Mouse (Mus musculus): ENCODE data around the gene Iffo1. TPM values are rescaled to one million over a fixed set of nuclear protein-coding genes. Genes with fewer than 3 reads are reported as not detected.

The Iffo1 gene
- total RNA-seq (2021), result 10 to 100 TPM; 63.0 to 69.1 TPM
- long read RNA-seq, transcript Iffo1-202 (9 exons, 2,840 nt), result major isoform, 13 of 63 reads
- long read RNA-seq, partial matches to known transcripts, result 9 of 63 reads
- long read RNA-seq, other reads (novel, unspliced or antisense), result 38 of 63 reads

DNA sequence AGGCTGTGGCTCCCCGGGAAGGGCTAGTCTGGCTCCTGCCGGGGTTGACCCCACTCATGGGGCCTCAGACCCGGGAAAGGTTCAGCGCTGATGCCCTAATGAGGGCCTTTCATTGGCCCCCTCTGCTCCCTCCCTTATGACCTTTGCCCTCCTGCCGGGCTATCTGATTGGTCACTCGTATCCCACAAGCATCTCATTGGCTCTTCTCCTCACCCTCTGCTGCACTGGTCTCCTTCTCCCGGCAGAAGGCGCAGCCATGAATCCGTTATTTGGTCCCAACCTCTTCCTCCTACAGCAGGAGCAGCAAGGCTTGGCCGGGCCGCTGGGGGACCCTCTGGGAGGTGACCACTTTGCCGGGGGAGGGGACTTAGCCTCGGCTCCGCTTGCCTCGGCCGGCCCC is at the start of gene Iffo1:
Gene Iffo1 (plus strand): TSS at position 241 of the 400 bp plus-strand sequence.
- DNase-seq (ENCODE audit: low spot score in 2 of 2), result peak; percentile 87 to 96

DNA sequence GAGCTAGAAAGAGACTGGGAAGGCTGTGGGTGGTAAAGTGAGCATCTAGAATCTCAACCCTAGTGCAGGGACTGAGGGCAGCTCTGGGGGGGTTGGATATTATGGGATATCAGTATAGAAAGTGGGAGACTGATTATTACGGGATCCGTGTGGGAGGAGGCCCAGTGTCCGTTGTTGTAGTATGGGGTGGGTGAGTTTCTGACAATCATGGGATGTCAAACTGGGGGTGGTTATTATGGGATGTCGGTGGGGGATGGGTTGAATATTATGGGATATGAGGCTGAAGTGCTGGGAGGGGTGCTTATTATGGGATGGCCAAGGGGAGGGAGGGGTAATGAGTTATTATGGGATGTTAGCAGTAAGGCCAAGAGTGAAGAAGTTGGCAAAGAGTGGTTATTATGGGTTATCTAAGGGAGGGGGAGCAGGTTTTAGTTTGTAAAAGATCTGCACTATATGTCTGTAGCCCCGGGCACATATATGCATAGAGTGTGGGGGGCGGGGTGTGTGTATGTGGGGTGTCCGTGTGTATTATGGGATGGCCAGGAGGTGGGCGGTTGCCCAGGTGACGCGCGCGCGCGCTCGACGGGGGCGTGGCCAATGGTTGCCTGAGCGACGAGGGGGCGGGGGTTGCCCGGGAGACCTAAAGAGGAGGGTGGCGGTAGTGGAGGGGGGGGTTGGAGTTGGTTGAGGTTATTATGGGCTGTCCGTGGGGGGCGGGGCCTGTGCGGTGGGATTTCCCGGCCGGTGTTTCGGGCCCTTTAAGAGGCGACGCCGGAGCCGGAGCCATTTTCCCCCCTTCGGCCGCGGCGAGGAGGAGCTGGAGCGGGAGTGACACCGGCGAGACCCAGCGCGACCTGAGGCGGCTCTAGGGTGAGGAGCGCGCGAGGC is 49.4 kb upstream of the Iffo1 start, which contains the start of gene Chd4:
Gene Chd4 (plus strand): TSS at position 591 of the 888 bp plus-strand sequence.
- peak; percentile 85 to 97 for DNase-seq (ENCODE audit: low spot score in 2 of 2)

DNA sequence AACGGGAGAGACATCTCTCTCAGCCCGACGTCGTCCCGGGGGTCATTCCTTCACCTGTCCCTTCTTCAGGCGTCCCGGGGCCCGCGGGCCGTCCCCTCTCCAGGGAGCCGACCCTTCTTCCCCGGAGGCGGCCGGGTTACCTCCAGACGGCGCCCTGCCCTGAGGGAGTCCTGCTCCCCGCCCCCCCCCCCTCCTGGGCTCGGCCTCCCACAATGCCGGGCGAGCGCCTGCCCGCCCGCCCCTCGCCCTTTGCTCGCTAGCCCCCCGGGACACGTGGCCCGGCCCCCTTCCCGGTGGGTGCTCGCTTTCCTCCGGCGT is 48.8 kb upstream of the Iffo1 start:
- no peak for DNase-seq (ENCODE audit: low spot score in 2 of 2)

DNA sequence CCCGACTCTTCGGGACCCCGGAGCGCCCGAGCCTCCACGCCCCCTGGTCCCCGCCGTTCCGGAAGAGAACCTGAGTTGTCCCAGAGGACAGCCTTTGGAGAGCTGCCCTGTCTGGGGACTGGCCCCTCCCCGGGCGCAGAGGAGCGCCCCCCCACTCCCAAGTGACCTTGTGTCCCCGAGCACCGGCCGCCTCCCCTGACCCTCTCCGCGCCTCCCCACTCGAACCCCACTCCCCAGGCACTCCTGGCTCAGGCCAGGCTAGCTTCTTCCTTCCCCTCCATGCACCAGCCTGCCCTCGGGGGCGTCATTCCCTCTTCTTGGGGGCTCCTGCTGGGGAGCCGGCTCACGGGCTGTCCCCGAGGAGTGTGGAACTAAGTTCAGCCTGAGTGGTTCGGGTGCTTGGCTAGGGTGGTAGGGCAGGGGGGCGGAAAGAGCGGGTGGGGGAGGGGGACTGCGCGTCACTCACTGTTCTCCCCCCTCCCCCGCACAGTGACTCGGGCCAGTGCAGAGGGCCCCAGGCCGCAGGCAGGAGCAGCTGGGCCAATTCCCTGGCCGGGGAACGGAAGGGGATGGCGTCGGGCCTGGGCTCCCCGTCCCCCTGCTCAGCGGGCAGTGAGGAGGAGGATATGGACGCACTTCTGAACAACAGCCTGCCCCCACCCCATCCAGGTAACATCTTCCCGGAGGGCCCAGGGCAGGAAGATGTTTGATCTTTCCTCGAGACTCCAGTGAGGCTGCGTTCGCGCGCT is 48.3 kb upstream of the Iffo1 start:
- peak in 1 of 2 experiments; percentile 45 for DNase-seq (ENCODE audit: low spot score in 2 of 2)

DNA sequence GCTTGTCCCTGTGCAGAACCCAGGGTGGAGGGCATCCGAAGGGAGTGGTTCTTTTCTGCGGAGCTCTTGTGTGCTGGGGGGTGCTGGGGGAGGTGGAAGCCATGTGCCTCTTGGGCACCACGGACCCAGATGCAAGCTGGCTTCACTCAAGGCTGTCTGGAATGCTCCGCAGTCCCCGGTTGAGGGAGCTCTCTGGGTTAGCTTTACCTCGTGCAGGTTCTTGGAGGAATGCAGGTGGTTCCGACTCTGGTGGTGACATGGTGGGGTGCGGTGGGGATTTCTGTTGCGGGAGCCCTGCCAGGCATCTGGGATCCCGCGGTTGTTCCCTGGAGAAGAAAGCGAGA is 47.7 kb upstream of the Iffo1 start:
- DNase-seq (ENCODE audit: low spot score in 2 of 2), result peak in 1 of 2 experiments; percentile 48

DNA sequence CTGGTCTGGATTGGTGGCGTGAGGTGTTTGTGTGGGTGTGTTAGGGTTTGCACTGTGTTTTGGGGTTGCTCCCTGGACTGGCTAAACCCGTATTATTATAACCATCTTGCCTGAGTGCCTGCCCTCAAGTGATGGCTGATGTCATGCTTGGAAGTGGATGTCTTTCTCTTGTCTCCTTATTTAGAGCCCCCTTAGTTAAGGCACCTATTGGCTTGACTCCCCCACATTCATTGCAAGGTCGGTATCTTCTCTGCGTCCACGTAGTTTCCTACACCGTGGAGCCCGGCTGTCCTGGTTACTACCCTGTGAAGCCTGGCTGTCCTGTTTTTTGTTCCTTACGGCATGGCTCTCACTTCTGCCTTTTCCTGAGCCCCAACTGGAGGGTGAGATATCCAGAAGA is 47.1 kb upstream of the Iffo1 start:
- DNase-seq (ENCODE audit: low spot score in 2 of 2), result no peak

DNA sequence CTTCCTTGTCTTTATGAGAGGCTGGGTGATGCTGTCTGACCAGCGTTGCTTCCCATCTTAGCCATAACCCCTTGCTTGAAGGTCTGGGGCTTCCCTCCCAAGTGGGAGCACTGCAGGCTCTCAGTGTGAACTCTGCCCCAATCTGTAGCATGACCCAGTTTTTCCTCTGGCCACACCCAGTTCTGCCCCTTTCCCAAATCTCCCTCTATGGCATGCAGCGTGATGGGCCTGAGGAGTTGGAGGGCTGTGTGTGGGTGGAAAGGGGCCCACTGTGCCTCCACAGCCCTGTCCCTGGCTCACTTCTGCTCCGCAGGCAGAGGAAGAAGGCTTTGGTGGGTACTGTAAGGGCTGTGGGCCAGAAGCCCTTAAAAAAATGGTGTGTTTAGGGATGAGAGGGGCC is 46.5 kb upstream of the Iffo1 start:
- no peak for DNase-seq (ENCODE audit: low spot score in 2 of 2)

DNA sequence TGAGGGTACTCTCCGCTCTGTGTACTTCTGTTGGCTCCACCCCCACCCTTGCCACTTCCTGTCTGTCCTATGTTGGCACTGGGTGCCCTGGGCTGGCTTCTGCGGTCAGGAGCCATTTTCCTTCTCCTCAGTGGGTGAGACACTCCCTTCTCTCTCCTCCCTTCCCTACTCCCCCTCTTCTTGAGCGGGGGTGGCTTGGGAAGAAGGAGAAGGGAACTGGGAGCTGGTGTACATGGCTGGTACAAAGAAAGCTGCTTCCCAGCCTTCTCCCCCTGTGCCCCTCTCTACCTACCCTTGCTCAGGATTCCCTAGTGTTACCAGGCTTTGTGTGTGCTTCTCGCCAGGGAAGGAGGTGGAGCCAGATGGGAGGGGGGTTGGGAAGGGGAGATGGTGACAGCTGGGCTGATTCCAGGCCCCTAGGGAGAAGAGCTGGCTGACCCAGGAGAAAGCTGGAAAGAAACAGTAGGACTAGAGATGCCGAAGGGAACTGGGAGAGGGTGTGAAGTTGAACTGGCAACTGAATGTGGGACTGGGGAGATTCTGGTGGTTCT is 45.5 kb upstream of the Iffo1 start:
- peak in 1 of 2 experiments; percentile 34 for DNase-seq (ENCODE audit: low spot score in 2 of 2)

DNA sequence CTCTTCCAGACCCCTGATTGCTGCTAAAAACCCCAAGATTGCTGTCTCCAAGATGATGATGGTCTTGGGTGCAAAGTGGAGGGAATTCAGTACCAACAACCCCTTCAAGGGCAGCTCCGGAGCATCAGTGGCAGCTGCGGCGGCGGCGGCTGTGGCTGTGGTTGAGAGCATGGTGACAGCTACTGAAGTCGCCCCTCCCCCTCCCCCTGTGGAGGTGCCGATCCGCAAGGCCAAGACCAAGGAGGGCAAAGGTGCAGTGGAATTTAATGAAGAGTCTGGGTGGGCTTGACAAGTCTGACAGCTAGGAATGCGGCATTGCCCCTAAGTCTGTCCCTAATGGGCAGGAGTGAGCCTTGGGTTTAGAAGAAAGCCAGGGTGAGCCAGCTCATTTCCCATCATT is 43.6 kb upstream of the Iffo1 start:
- no peak for DNase-seq (ENCODE audit: low spot score in 2 of 2)

DNA sequence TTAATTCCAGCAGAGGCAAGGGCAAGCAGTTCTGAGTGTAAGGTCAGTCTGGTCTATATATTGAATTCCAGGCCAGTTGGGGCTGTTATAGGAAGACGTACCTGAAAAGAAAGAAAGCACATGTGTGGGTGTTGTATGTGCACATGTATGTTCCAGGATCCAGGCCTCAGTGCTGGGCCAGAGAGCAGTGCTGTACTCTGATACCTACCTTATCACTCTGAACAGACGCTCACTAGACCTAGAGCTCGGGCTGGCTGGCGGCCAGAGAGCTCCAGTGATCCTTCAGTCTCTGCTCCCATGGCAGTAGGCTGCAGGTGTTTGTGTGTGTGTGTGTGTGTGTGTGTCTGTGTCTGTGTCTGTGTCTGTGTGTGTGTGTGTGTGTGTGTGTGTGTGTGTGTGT is 40.8 kb upstream of the Iffo1 start:
- DNase-seq (ENCODE audit: low spot score in 2 of 2), result no peak

DNA sequence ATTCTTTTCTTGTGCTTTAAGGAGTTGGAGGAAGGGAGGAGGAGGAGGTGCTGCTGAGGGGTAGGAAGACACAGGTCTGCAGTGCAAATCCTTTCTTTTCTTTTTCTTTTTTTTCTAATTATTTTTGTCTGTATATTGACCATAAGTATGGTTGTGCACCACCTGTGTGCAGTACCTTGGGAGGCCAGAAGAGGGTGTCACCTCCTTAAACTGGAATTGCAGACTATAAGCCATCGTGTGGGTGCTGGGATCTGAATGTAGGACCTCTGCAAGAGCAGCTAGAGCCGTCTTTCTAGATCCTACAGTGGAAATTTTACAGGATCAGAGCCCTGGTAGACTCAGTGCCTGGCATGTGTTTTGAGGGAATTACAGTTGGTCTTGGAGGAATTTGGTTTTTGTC is 37.3 kb upstream of the Iffo1 start:
- DNase-seq (ENCODE audit: low spot score in 2 of 2), result no peak

DNA sequence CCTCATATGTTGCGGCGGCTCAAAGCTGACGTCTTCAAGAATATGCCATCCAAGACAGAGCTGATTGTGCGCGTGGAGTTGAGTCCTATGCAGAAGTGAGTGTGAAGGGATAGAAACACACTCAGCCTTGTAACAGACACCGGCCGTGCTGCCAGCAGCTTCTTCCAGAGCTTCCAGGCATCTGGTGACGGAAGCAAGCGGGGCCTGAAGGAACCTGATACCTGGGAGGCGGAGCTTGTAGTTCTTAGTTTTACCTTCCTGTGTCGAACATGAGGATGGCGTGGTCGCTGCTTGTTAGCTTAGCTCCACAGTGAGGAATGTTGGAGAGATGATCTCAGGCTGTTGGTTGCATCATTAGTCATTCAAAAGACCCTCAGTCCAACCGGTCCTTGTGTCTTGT is 35.7 kb upstream of the Iffo1 start:
- no peak for DNase-seq (ENCODE audit: low spot score in 2 of 2)

DNA sequence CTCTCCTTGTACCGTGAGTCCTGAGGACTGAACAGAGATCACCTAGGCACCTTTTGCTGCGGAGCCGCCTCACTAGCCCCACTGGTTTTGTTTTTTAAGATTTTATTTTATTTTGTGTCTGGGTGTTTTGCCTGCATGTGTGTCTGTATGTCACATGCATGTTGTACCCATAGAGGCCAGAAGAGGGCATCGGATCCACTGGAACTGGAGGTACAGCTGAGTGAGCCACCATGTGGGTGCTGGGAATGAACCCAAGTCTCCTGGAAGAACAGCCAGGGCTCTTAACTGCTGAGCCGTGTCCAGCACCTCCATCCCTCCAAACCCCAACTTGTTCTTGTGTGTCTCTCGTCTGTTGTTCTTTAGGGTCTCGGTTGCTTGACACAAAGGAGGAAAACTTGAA is 34.1 kb upstream of the Iffo1 start:
- no peak for DNase-seq (ENCODE audit: low spot score in 2 of 2)

DNA sequence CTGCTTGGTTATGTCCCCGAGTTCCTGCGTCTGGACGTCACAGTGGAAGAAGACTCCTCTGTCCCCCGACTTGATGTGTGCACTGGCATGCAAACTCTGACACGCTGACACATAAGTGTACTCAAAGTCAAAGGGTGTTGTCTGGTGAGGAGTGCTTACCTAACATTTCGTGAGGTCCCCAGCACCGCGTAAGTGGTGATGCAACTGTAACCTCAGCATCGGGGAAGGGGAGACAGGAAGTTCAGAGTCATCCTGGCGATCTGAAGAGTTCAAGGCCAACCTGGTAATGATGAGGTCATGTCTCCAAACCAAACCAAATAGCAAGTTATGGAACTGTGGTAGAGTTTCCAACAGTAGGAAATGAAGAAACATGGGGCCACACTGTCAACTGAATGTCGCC is 32.5 kb upstream of the Iffo1 start:
- no peak for DNase-seq (ENCODE audit: low spot score in 2 of 2)

DNA sequence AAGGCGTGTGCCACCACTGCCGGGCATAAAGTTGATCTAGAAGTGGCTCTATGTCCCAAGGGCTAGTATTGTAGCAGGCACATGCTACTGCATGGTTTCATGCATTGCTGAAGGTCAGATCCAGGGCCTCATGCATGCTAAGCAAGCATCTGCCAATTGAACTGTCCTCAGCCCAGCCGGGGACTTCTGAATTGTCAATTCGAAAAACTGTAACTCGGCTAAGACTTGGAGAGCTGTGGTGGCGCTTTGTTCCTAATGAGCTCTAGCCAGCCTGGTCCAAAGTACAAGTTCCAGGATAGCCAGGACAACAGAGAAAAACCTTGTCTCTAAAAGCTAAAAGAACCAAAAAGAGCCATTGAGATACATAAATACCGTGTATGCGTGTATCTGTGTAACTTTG is 25.7 kb upstream of the Iffo1 start:
- DNase-seq (ENCODE audit: low spot score in 2 of 2), result no peak

DNA sequence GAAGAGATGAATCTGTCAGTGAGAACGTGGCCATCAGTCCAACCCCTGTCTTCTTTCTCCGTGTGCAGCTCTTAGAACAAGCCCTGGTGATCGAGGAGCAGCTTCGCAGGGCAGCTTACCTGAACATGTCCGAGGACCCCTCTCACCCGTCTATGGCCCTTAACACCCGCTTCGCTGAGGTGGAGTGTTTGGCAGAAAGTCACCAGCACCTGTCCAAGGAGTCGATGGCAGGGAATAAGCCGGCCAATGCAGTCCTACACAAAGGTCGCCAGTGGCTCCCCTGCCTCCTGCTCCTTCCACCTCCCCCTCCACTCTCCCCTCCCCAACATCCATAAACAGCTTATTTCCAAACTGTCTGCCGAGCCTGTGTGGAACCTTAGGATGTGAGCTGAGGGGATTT is 16.3 kb upstream of the Iffo1 start:
- no peak for DNase-seq (ENCODE audit: low spot score in 2 of 2)

DNA sequence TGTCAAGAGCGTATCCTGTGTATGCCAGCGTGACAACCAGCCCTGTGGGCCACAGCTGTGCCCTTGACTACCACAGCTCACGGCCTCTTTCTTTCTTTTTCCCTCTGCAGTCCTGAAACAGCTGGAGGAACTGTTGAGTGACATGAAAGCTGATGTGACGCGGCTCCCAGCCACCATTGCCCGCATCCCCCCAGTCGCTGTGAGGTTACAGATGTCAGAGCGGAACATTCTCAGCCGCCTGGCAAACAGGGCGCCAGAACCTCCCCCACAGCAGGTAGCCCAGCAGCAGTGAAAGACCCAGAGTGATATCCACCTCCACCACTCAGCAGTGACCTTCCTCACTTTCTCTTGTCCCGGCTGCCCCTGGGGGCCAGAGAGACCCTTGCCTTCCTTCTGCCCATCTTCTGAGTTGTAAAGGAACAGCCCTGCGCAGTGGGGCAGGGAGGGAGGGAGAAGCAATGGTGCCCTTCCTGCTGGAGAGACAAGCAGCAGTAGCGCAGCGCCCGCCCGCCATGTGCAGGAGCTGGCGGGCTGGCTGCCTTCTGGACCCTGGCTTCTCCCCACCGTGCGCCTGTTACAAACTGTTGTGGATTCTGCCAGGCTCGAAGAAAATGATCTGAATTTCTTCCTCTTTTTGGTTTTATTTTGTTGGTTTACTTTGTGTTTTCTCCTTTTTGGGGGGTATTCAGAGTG is 15.2 kb upstream of the Iffo1 start:
- DNase-seq (ENCODE audit: low spot score in 2 of 2), result no peak

DNA sequence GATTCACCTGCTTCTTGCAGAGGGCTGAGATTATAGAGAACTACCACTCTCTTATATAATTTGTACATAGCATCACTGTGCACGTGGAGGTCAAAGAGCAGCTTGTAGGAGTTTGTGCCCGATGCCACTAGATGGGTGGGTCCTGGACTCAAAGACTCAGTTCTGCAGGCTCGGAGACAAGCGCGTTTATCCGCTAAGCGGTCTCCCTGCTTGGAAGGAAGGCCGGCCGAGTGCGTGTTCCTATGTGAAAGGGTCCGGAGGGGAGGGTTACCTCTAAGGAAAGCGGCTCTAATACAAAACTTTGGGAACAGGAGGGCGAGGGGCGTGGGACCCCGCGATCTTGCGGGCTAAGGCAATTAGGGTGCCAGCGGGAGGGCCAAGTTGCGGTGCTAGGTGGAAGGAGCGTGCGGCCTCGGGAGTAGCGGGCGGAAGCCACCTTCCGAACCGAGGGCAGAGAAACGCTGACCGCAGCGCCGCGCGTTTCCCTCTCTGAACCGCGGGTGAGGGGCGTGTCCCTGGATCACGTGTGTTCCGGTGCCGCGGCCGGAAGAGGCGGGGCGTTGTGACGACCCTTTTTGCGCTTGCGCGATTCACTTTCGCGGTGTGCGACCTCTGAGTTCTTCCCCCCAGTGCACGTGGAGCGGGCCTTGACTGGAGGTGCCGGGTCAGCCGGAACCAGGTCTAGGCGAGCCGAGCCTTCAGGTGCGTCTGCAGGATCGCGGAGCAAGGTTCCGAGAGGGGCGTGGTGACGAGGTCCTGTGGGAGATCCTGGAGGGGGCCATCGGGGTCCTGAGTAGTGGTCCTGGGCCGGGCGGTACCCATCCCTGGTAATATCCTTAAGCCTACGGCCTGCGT is 13.5 kb upstream of the Iffo1 start, which contains the start of gene Nop2:
Gene Nop2 (plus strand): TSS at position 608 of the 855 bp plus-strand sequence.
- DNase-seq (ENCODE audit: low spot score in 2 of 2), result peak; percentile 78 to 83

DNA sequence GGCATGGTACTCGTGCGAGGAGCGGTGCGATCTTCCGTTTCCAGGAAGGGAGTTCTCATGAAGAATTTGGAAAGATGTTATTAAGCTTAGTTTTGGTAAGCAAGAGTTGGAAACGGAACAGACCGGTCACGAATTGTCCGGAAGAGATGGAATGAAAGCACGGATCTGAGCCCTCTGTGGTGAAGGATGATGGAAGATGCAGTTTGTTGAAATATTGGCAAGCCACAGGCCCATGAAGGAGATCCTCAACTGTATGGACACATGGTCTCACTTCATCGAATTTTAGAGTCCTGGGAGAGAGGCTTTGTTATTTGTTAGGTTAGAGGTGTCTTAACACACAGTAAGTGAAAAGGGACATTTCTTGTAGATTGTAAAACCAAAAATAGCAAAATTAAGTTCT is 12.6 kb upstream of the Iffo1 start:
- no peak for DNase-seq (ENCODE audit: low spot score in 2 of 2)

DNA sequence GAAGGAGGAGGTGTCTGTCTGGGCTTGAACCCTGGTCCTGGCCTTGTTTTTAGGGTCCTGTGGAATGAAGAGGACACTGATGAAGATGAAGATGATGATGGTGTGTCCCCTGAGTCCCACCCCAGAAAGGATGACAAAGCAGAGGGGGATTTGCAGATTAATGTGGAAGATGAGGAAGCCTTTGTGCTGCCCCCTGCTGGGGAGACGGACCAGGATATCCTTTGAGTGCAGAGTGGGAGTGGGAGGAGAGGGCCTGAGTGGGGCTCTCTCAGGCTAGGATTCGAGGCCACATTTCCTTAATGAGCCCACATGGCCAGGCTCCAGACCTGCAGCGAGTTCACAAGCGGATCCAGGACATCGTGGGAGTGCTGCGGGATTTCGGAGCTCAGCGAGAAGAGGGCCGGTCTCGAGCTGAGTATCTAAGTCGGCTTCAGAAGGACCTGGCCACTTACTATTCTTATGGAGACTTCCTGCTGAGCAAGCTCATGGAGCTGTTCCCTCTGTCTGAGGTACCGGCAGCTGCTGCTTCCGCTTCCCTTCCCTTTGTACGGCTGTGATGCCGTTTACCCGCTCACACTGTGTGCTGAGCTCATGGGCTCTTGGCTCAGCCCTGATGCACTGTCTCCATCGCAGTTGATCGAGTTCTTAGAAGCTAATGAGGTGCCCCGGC is 7.9 kb upstream of the Iffo1 start:
- no peak for DNase-seq (ENCODE audit: low spot score in 2 of 2)
